Mouse (Mus musculus) lung, postnatal 0 days (tissue): Measurements from ENCODE around the gene Klhl28.

Source experiments
- CTCF ChIP-seq: IDR thresholded peaks from 2 replicates; pipeline ENCODE4 v1.5.1; 2016; ENCODE audit warnings: antibody characterized with exemption, mild to moderate bottlenecking
- EP300 ChIP-seq: IDR thresholded peaks from 2 replicates; pipeline ENCODE4 v1.6.1; 2016; ENCODE audit warnings: antibody characterized with exemption, mild to moderate bottlenecking, control low read depth

DNA sequence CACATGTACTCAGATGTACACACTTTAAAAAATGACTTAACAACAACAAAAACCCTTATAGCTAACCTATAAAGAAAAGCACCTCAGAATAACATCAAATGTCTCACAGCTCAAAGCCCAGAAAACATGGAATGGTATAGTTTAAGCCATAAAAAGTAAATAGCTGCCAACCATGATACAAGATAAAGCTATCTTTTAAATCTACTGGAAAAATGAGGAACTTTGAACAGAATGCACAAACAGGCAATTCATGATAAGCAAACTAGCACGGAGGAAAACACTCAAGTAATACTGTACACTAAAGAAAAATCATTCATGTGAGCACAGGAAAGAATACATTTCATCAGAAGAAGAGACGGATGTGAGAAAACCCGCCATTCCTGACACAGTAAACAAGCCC lies 42.4 kb upstream of the Klhl28 start:
- TF ChIP-seq CTCF: no peak
- no peak for TF ChIP-seq EP300
